Mouse (Mus musculus) thymus, adult 2 months (tissue): ENCODE data around the gene Aarsd1. TPM values are rescaled to one million over a fixed set of nuclear protein-coding genes. Genes with fewer than 3 reads are reported as not detected.
"Not testable (repeated sequence)": the region's sequence is repeated elsewhere in the genome, so short reads cannot be mapped to it uniquely, and the experiment has no call there.

Experiments used
- DNase-seq: peaks from one replicate; pipeline ENCODE4 v3.0.0; 2021
- H3K27ac ChIP-seq: fragments of 200-500 bp; 2 replicates; pipeline ENCODE4 v1.5.1; 2012; ENCODE audit warnings: low read length, control low read depth; ENCODE audit not compliant: control insufficient read depth, insufficient read depth
- H3K27me3 ChIP-seq: fragments of 200-500 bp; 2 replicates; pipeline ENCODE4 v1.6.1; 2012; ENCODE audit warnings: mild to moderate bottlenecking, low read length, moderate library complexity, mixed read lengths; ENCODE audit not compliant: control insufficient read depth, insufficient read depth
- H3K36me3 ChIP-seq: fragments of 200-500 bp; 2 replicates; pipeline ENCODE4 v1.6.1; 2012; ENCODE audit warnings: mild to moderate bottlenecking, low read length, moderate library complexity; ENCODE audit not compliant: control insufficient read depth, insufficient read depth
- H3K4me1 ChIP-seq: fragments of 200-500 bp; replicated peaks from 2 replicates; pipeline ENCODE4 v1.6.1; 2012; ENCODE audit warnings: low read length; ENCODE audit not compliant: control insufficient read depth, insufficient read depth
- H3K4me3 ChIP-seq: fragments of 200-500 bp; 2 replicates; pipeline ENCODE4 v1.5.1; 2012; ENCODE audit warnings: mild to moderate bottlenecking, low read length, control low read depth, moderate library complexity; ENCODE audit not compliant: control insufficient read depth, insufficient read depth
- CTCF ChIP-seq: fragments of 200-500 bp; IDR thresholded peaks from 2 replicates; pipeline ENCODE4 v1.5.1; 2012; ENCODE audit warnings: mild to moderate bottlenecking, control low read depth, low read length, moderate library complexity, borderline replicate concordance; ENCODE audit not compliant: control insufficient read depth, poor library complexity, insufficient read depth; ENCODE audit errors: extremely low read depth
- POLR2A ChIP-seq: fragments of 200-500 bp; IDR thresholded peaks from 2 replicates; pipeline ENCODE4 v1.6.1; 2012; ENCODE audit warnings: mild to moderate bottlenecking, low read length, control low read depth, moderate library complexity; ENCODE audit not compliant: control insufficient read depth, poor library complexity, insufficient read depth; ENCODE audit errors: extremely low read depth
- WGBS: fragments of 180-500 bp; shearing (Covaris S2); methylation state at CpG from one replicate; pipeline ENCODE4 v1.1.7; 2018; 5-methylcytosine and 5-hydroxymethylcytosine counted together
- polyA plus RNA-seq: library from polyadenylated mRNA; depleted of rRNA; stranded (reverse); fragments of >200 nt; gene quantifications from 2 replicates; pipeline ENCODE4 v1.2.3, GENCODE M21; 2012

Gene Aarsd1
- polyA plus RNA-seq, 1 experiment: 33.4 TPM

GRCm38 (mm10) chr11:101446319-101446718 is 28.9 kb upstream of the Aarsd1 start:
- Histone ChIP-seq H3K4me1 (peaks cover 14% of the 10 kb centered on the region), H3K36me3 (peaks cover 19% of the 10 kb centered on the region), H3K4me3 (no peak overlapping the region), H3K27ac (no peak overlapping the region), H3K27me3 (no peaks in the 10 kb centered on the region)
- TF ChIP-seq CTCF: no peak
- TF ChIP-seq POLR2A: no peak
- WGBS: 93% methylated on average over 1 of the region's 1 CpGs
- DNase-seq: no peak

GRCm38 (mm10) chr11:101442760-101443159 is 25.3 kb upstream of the Aarsd1 start:
- Histone ChIP-seq H3K4me3 (peak overlapping the region; percentile 66), H3K27ac (peak overlapping the region; percentile 40; the same call in 1 of the 2 replicates), H3K36me3 (peaks cover 19% of the 10 kb centered on the region), H3K27me3 (no peaks in the 10 kb centered on the region), H3K4me1 (peaks cover 4% of the 10 kb centered on the region)
- WGBS: 1% methylated on average over 14 of the region's 14 CpGs
- DNase-seq: no peak
- TF ChIP-seq CTCF: no peak
- no peak for TF ChIP-seq POLR2A

GRCm38 (mm10) chr11:101442127-101442693 is 24.8 kb upstream of the Aarsd1 start, which contains the start of gene Rpl27:
Rpl27 (plus strand) TSS chr11:101442298.
- Histone ChIP-seq H3K36me3 (peaks cover 19% of the 10 kb centered on the region), H3K27me3 (no peaks in the 10 kb centered on the region), H3K4me1 (no peaks in the 10 kb centered on the region; the same call in 1 of the 2 replicates), H3K4me3 (peak within 1 kb of the TSS; percentile 66), H3K27ac (peak within 1 kb of the TSS; percentile 40)
- TF ChIP-seq POLR2A: peak; percentile 91
- peak; percentile 62; the same call in 1 of the 2 replicates for TF ChIP-seq CTCF
- WGBS: under 1% methylated on average over 42 of the region's 42 CpGs
- DNase-seq: peak; percentile 97

- H3K4me3 ChIP-seq, DNase-seq, H3K4me1 ChIP-seq, H3K27ac ChIP-seq, H3K27me3 ChIP-seq: not testable (repeated sequence)
- WGBS: 34% methylated on average over 15 of the region's 15 CpGs
- H3K36me3 ChIP-seq: peaks cover 19% of the 10 kb centered on the region
Measured at GRCm38 (mm10) chr11:101441450-101442126, 24.2 kb upstream of the Aarsd1 start.

GRCm38 (mm10) chr11:101438006-101438405 is 20.6 kb upstream of the Aarsd1 start:
- not testable (repeated sequence) for H3K36me3 ChIP-seq, H3K4me1 ChIP-seq, H3K27me3 ChIP-seq, H3K27ac ChIP-seq, DNase-seq, H3K4me3 ChIP-seq
- 66% methylated on average over 3 of the region's 3 CpGs for WGBS

GRCm38 (mm10) chr11:101436916-101437315 is 19.5 kb upstream of the Aarsd1 start:
- WGBS: 95% methylated on average over 4 of the region's 4 CpGs
- Histone ChIP-seq H3K4me1 (peaks cover 2% of the 10 kb centered on the region; the same call in 1 of the 2 replicates), H3K36me3 (peaks cover 10% of the 10 kb centered on the region), H3K27ac (no peak overlapping the region), H3K27me3 (no peaks in the 10 kb centered on the region), H3K4me3 (no peak overlapping the region)
- no peak for DNase-seq
- no peak for TF ChIP-seq CTCF
- TF ChIP-seq POLR2A: no peak

- Histone ChIP-seq H3K36me3 (peaks cover 15% of the 10 kb centered on the region), H3K4me3 (no peak overlapping the region), H3K4me1 (peaks cover 2% of the 10 kb centered on the region; the same call in 1 of the 2 replicates), H3K27ac (no peak overlapping the region), H3K27me3 (no peaks in the 10 kb centered on the region)
- DNase-seq: no peak
- no peak for TF ChIP-seq CTCF
- no peak for TF ChIP-seq POLR2A
- 94% methylated on average over 4 of the region's 4 CpGs for WGBS
Measured at GRCm38 (mm10) chr11:101435831-101436230, 18.4 kb upstream of the Aarsd1 start.
